Mouse (Mus musculus): Measurements from ENCODE around the gene Cpxm2. TPM values are rescaled to one million over a fixed set of nuclear protein-coding genes. Genes with fewer than 3 reads are reported as not detected.

Gene Cpxm2
- total RNA-seq, 2 experiments from 2014 or later: 1.8 to 2.5 TPM

DNA sequence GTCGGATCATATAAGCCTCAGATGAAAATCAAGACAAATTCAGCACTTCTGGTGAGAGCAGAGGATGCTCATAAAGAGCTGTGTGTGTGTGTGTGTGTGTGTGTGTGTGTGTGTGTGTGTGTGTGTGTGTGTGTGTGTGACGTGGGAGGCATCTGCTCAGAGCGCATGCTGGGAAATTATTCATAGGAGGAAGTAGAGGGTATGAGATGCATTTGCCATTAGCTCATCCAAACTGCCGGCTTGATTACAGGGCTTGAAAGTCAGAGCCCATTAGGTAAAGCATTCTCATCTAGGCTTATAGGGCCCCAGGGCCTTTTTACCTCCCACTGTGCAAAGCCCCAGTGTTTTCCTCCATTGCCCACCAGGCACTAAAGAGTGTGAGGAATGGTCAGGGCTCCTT, 107.9 kb downstream of the Cpxm2 start:
- no peak for DNase-seq (ENCODE audit: extremely low spot score in 1 of 2, low spot score in 1 of 2)

DNA sequence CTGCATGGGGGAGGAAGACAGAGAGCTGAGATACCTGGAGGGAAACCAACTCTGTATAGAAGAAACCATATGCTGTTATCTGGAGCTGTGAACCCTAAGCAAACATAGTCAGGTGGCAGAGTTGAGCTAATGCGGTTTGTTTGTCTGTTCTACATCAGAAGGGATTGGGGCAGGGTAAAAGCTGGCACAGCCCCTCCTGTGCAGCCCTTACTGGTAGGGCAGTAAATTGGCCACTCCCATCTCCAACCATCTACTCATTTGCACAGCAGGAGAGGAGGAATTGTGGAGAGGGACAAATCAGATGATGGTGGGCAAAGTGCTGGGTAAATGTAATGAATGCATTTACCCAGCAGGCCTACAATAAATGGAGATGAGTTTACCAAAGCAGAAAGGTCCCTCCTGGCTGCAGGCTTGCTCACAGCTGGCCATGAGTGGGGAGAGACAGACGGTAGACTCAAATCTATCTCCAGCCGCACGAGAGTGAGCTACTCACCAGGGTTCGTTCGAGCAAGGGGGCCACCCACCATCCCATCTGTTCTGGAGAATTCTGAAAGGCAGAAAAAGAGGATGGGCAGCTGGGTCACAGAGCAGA, 122.5 kb downstream of the Cpxm2 start:
- DNase-seq (ENCODE audit: extremely low spot score in 1 of 2, low spot score in 1 of 2): no peak

DNA sequence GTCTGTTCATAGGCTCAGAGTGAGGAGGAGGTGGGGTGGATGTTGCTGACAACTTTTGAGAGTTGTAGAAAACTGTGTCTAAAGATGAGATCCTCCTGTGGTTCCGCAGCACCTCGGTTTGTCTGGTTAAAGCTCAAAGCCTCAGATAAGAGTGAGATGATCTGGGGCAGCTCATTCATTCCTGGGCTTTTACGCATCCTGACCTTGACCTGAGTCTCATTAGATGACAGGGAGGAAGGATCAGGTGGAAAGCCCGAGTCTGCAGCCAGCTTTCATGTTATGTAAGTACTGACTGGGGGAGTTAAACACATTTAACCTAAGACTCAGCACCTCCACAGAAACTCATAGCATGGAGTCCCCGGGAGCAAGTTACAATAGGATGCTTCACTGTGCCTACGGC, 127.9 kb downstream of the Cpxm2 start:
- DNase-seq (ENCODE audit: extremely low spot score in 1 of 2, low spot score in 1 of 2): no peak

DNA sequence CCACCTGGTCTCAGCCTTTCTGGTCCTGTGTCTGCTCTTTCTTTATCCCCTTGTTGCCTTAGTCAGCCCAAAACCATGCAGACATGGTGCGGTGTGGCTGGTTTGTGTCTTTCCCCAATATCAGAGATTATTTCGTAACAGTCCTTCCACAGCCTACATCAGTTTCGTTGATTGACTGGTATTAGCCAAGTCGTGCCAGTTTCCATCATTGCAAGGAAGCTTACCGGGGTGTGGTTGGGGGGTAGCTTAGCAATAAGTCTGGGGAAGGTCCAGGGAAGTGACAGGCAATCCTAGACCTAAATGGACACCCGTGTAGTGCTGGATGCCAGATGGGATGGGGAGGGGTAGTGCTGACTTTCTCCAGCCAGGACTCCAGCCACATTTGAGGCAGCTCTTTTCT, 128.9 kb downstream of the Cpxm2 start:
- DNase-seq (ENCODE audit: extremely low spot score in 1 of 2, low spot score in 1 of 2): no peak

DNA sequence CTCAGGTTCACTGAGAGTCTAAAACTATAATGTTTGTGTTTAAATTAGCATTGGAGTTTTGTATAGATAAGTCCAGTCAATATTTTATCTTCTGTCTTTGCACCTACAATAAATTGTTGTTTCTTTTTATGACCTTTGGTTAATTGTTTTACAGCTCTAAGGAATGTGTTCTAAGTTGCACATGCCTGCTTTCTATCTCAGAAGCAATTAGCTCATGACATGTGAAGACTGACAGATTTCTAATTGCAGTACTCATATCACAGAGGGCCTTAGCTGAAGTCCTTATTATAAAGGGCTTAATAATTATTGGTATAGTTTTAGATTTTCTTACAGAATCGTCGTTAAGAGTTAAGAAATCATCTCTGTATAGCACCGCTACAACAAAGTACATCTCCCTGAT, 138.6 kb downstream of the Cpxm2 start:
- DNase-seq (ENCODE audit: extremely low spot score in 1 of 2, low spot score in 1 of 2): no peak

DNA sequence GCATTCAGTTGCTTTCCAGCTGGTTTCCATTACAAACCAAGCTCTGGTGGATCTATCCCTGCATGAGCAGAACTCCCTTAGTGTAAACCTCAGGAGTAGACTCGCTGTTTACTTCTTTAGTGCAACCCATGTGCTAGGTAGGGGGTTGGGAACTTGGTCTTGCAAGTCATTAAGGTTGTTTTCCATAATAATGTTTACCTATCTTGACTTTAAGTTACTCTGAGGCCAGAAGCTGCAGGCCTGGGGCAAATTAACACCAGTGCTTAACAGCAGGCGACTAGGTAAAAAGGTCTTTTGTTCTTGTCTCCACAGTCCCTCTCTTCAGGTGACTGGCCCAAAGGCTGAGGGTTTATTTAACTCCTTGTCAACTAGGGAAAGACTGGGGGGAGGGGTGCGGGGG, 139.3 kb downstream of the Cpxm2 start:
- no peak for DNase-seq (ENCODE audit: extremely low spot score in 1 of 2, low spot score in 1 of 2)

DNA sequence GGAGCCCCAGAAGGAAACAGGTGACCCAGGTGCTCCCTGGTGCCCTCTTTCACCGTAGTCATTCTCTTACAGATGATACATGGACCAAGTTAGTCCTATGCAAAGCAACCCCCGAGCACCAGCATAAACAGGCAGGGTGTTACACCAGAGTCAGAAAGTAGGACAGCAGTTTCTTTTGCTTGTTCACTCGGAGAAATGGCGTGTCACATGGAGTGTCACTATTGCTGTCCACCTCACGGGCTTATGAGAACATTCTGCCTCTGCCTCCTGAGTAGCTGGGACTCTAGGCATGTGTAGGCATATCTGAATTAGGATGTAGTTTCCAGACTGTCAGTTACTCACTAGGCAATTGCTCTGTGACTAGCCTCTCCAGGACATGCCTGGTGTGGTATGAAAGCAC, 140.6 kb downstream of the Cpxm2 start:
- no peak for DNase-seq (ENCODE audit: extremely low spot score in 1 of 2, low spot score in 1 of 2)

DNA sequence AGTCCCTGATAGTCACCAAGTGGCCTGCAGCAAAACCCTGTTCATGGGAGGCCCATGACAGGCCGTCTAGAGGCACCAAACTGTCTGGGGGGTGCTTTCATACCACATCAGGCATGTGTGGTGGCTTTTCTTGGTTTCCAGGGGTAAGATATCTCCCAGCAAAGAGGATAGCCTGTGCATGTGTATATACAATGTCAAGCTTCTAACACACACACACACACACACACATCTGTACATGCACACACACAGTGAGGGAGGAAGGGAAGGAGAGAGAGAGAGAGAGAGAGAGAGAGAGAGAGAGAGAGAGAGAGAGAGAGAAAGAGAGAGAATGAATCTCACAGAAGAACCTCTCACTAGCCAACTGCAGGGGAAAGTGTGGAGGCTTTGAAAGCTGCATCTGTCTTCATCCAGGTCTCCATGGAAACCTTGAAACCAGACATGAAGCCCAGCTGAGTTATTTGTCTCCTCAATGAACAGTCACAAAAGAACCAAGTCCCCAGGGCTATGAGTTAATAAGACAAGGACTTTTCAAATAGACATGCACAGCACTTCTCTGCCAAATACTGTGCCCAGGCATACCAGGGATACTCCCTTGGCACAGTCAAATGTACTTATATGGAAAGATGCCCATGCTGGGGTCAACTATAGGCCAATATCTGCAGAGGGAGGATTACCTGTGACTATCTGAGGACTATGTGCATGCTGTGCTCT, 141.4 kb downstream of the Cpxm2 start:
- DNase-seq (ENCODE audit: extremely low spot score in 1 of 2, low spot score in 1 of 2): no peak

DNA sequence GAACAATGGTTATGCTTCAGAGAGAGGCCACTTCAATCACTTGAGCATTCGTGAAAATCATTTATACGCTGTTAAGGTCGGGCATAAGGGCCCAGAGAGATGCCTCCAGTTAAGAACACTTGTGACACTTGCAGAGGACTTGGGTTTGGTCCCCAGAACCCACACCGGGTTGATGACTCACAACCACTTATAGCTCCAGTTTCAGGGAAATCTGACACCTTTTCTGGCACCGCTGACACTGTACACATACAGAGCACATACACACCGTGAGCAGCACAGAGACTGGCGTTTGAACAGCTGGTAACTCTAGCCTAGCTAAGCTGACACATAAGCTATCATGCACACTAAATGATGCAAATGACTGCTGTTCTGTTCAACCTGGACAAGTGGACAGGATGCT, 145.5 kb downstream of the Cpxm2 start:
- no peak for DNase-seq (ENCODE audit: extremely low spot score in 1 of 2, low spot score in 1 of 2)

DNA sequence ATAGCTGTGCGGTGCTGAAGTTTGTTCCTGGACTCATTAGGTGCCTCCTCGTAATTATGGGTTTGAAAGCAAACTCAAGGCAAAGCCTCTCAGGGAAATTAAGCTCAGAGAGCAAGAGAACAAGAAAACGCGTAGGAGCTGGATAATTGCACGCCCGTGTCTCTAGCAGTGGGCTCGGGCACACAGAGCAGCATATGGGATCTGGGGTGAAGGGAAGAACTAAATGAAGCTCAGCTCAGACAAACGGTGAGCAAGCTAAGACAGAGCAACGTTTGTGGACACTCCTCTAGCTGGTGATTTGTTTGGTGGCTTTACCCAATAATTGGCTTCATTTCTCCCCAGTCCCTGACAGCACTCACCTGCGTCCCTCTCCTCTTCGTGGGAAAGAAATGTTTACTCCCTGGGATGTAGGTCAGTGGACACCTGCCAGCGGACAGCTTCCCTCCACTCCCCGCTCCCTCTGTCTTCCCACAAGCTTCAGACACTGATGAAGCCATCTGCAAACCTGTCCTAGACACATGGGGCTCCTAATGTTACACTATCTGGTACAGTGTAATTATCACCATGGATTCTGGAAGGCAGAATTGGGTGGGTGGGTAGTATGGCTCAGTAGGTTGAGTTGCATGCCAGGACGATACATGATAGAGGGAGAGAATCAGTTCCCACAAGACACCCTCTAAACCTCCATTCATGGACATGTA, 148.4 kb downstream of the Cpxm2 start:
- peak in 1 of 2 experiments; percentile 26 for DNase-seq (ENCODE audit: extremely low spot score in 1 of 2, low spot score in 1 of 2)

DNA sequence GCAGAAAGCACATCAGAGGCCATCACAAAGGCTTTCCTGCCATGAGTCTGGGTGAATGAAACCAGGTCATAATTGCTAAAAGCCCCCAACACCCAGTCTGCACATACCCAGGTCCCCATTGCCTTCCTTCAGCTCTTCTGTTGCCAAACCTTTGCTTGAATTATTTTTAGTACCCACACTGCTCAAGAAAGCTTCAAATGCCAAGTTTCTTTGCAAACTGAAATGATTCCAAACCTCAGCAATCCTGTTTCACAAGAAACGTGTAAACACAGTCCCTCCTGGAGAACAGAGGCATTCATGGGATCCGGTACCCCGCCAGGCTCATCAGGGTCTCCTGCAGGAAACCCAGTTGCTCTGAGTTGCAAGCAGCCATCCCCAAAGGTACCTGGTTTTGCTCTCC, 161.7 kb downstream of the Cpxm2 start:
- no peak for DNase-seq (ENCODE audit: extremely low spot score in 1 of 2, low spot score in 1 of 2)

DNA sequence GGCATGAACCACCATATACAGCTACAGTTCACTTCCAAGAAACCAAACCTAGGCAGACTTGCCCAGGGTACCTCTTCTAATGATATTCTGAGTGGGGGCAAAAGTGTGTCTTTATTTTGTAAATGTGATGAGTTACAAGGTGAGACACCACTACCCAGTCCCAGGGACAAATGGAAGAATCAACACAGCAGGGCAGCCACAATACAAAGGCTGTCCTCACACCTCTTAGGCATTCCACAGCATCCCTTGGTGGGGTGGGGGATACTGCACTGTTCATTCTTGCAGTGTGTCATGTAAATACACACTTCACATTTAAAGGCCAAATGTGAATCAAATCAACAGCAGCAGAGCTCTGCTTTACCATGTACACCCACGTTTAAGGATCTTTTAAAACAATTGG, 162.3 kb downstream of the Cpxm2 start:
- DNase-seq (ENCODE audit: extremely low spot score in 1 of 2, low spot score in 1 of 2): no peak

DNA sequence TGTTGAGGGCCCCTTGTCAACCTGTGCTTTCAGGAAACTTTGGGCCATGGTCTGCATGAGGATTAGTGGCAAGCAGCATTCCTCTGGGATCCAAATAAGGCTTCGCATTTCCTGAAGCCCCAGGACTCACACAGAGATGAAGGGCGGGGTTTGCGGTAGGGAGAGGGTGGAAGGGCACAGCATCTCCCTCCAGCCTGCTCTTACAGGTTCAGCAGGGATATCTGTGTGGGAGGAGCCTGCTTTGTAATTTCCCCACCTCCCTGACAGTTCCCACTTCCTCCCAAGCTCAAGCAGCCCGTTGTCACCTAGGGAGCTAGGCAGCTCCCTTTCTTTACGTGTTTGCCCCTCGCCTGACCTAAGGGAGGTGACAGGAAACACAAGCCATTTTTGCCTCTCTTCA, 165.5 kb downstream of the Cpxm2 start:
- DNase-seq (ENCODE audit: extremely low spot score in 1 of 2, low spot score in 1 of 2): no peak

Other genes with a start within 250 kb of the Cpxm2 start
- 10 to 100 TPM; 49.0 to 58.2 TPM for gene Gpr26, start 188.3 kb downstream of the Cpxm2 start, total RNA-seq (2021)
- gene Chst15, start 162.5 kb upstream of the Cpxm2 start, total RNA-seq (2021): 10 to 100 TPM; 34.9 to 46.1 TPM

Data from layer of hippocampus, postnatal 25 days (tissue).